Mouse (Mus musculus): Measurements from ENCODE around the gene Sorcs2. TPM values are rescaled to one million over a fixed set of nuclear protein-coding genes. Genes with fewer than 3 reads are reported as not detected.

Gene Sorcs2
- 1 to 10 TPM; 1.8 TPM for total RNA-seq (2021)
- long read RNA-seq, experiment 1, partial matches to known transcripts = 0 of 3 reads
- long read RNA-seq, experiment 1, other reads (novel, unspliced or antisense) = 3 of 3 reads
- long read RNA-seq, experiment 2, partial matches to known transcripts = 0 of 1 reads
- long read RNA-seq, experiment 2, other reads (novel, unspliced or antisense) = 1 of 1 reads

DNA sequence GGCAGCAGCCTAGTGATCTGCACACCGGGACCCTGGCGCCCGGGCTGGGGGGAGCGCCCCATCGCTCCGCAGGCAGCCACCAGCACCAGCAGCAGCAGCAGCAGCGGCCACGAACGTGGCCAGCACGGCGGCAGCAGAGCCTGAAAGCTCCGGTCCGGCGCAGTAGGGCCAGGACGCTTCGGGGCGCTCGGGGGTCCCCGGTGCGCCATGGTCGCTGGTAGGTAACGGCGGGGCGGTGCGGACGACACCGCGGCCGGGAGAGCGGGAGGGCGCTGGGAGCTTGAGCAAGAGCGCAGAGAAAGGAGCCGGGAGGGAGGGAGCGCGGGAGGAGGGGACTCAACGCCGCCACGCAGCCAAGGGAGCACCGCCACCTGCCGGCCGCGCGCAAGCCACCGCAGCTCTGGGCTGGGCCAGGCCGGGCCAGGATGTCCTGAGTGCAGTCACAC, at the start of gene Sorcs2:
Gene Sorcs2, minus strand, starts transcription at position 303 of the 446 bp plus-strand sequence.
- DNase-seq (ENCODE audit: low spot score) = peak; percentile 83

DNA sequence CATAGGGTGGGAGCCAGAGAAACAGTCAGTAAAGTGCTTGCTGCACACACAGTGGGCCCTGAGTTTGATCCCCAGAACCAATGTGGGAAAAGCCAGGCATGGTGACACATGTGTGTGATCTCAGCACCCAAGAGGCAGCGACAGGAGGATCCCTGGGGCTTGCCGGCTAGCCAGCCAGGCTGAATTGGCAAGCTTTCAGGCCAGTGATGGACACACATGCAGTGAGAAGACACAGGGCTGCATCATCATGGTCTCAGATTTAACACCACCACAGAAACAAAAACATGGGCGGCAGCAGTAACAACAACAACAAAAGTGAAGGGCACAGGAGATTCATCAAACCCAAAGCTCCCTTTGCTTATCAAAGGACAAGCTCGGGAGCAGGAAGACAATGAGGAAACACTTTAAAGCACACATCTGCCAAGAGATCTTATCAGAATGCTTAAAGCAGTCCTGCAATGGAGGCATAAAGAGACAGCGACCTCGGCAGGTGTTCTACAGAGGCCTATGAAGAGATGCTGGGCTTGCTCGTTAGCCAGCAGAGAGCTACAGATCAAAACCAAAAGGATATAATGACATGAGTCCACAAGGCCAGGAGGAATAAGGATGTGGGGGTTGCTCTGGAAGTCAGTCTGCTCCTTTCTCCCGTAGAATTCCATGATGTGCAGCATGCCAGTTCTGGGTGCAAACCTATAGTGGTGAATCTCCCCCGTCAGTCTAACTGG, 48.4 kb upstream of the Sorcs2 start:
- no peak for DNase-seq (ENCODE audit: low spot score)

DNA sequence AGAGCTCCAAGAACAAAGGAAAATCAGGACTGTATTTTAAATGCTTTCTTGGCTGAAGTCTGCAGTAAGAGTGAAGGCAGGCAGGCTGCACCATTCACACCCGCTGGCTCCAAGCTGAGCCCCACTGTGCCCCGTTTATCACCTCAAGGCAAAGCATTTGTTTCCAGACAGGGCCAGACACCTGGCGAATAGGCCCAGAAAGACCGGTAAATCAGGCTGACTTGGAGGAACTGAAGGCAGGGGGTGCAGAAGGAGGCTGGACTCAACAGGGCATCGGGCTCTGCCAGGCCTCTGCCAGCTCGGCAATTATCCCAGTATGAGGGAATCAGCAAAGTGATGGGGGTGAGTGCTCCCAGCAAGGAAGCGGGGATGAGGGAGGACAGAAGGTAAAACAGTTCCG, 47.1 kb upstream of the Sorcs2 start:
- no peak for DNase-seq (ENCODE audit: low spot score)

DNA sequence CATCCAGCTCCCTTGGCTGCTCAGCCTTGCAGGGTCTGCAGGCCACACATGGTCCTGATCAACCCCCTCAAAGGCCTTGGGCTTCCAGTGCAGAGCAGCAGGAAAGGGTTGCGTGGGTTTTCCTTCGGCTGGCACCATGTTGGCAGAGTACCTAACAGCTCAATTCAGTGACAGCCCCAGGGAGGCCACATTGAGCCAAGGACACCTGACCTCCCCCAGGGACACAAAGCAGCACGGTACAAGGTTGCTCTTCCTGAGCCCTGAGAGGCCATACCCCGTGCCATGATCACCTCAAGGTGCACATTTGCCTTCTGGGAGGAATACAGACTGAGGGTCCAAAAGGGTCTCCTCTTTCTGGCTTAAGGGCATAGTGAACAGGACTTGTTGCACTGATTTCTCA, 46.7 kb upstream of the Sorcs2 start:
- no peak for DNase-seq (ENCODE audit: low spot score)

DNA sequence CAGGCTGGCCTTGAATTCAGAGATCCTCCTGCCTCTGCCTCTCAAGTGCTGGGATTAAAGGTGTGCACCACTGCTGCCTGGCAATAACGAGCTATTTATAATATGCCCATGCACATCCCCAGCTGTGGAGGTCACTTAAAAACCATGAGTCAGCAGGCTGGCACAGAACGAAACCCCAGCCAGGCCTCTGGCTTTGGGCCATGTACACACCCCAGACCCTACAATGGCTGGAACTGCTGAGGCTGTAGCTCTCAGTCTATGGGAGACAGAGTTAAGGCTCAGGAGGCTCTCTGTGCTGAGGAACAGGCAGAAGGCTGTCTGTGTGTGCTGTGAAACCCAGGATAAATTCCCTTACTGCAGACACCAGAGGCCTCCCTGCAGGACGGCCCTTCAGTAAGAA, 42.8 kb upstream of the Sorcs2 start:
- no peak for DNase-seq (ENCODE audit: low spot score)

DNA sequence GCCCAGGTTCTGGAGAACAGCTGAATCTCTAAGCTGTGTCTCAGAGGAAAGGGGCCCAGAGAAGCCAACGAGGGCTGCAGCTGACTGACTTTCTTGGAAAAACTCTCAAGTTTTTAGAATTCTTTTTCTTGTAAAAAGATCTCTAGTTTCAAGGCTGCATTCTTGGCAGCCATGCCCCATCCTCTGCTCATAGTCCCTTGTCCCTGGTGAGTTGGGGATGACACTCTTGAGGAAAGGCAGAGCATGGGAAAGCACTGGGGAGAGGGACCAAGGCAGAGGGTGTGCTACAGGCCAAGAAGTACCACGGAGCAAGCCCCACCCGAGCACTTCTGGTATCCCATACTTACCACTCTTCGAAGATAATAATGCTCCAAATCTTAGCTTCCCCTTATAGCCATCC, 38.9 kb upstream of the Sorcs2 start:
- DNase-seq (ENCODE audit: low spot score) = peak; percentile 12

DNA sequence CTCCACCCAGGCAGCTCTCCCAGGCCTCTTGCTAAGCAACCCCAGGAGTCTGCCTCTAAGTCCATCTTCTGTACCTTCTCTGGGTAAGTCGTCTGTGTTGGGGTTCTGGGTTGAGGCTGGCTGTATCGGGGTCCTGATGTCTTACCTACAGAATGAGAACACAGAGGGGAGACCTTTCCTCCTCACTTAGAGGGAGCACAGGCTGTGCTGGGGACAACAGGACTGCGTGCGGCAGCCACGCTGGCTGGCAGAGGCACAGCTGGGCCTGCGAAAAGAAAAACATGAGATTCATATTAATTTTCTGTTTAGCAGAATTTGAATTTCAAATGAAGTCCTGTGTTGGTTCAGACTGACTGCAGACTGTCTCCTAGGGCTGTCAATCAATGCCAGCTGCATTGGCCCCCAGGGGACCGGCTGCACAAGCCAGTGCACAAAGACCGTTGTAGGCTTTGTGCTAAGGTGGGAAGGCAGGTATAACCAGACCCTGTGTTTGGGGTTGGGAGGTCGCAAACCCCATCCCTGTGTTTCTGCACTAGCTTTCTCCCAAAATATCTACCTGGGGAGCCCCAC, 36.5 kb upstream of the Sorcs2 start:
- DNase-seq (ENCODE audit: low spot score) = no peak

DNA sequence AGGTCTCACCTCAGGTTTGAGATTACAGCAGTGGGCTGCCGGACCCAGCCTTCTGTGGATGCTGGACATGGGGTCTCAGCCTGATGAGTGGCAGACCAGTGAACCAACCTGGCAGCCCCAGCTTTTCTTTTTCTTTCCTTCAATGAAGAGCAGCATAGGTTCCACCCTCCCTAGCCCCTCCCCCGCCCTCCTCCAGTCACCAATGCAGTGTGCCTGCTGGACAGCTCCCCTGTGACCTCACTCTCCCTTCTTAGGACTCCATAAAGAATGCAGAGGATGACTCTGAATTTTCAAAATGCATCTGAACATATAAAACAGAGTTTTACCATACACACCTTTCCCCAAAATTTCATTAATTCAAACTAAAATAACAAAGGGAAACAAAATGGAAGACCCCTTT, 33.8 kb upstream of the Sorcs2 start:
- DNase-seq (ENCODE audit: low spot score) = no peak

DNA sequence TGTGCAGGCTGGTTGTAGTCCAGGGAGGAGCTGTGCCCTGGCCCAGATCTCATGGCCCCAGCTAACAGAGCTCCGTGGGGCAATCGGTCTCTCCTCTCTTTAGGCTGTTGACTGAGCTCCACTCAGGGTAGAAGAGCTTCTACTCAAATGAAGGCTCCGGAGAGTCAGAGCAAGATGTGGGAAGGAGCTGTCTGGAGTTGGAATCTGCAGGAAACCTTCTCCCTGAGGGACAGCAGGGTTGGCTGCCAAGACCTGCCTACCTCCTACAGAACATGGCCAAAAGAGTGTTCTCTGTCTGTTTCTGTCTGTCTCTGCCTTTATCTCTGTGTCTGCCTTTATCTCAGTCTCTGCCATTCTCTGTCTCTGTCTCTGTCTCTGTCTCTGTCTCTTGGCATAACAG, 31.6 kb upstream of the Sorcs2 start:
- no peak for DNase-seq (ENCODE audit: low spot score)

DNA sequence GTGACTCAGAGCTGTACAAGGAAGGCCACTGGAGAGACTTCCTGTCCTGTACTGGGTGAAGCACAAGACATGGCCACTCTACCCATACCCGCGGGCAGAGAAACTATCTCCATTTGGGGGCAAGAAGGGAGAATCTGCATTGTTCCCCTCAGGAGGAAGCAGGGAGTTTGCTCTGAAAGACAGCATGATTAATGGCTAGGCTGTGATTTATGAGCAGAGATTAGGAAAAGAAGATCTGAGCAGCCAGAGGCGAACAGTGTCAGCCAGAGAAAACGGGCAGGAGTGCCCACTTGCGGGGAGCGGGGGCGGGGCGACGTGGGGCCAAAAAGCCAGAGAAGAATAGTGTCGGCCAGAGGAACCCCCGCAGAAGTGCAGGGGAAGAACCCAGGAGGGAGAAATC, 29.9 kb upstream of the Sorcs2 start:
- DNase-seq (ENCODE audit: low spot score) = no peak

DNA sequence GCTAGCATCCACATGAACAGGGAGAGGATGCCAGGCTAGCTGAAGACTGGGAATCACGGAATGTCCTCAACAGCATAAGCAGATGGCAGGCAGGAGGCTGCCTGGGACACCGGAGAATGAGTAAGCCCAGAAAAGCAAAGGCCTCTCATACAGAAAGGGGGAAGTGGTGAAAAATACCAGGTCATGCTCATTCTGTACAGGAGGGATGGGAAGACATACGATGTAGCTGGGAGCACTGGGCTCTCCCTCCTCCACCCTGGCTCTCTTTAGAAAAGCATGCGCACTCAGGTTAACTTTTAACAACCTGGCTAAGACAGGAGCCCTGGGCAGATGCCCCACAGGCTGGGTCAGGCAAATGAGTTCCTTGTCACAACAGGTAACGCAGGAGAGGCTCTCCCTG, 28.5 kb upstream of the Sorcs2 start:
- no peak for DNase-seq (ENCODE audit: low spot score)

DNA sequence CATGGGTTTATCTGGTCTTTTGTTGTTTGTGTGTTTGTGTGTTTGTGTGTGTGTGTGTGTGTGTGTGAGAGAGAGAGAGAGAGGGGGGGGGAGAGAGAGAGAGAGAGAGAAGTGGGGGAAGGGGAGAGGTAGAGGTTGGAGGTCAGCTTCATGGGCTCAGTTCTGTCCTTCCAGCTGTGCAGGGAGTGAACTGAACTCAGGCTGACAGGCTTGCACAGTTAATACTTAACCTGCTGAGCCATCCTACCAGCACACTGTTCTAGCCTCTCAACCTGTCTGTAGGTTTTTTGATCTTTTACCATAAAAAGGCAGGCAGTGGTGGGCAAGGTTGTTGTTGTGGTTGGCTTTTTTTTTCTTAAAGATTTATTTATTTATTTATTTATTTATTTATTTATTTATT, 26.7 kb upstream of the Sorcs2 start:
- no peak for DNase-seq (ENCODE audit: low spot score)

DNA sequence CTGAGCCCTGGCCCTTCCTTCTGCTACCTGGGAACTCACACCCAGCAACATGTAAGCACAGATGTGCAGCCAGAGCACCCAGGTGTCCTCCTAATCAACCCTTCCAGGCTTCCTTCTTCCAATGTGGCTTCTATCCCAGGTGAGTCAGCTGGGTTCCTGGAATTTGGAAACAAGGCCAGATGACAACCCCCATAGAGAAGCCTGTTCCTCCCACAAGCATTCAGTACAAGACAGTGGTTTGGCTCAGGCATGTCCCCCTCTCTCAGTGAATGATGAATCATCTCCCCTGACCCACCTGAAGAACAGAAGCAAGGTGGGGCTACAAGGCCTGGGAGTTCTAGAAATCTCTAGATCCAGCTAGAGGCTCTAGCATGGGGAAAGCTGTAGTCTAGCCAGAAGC, 24.8 kb upstream of the Sorcs2 start:
- no peak for DNase-seq (ENCODE audit: low spot score)

DNA sequence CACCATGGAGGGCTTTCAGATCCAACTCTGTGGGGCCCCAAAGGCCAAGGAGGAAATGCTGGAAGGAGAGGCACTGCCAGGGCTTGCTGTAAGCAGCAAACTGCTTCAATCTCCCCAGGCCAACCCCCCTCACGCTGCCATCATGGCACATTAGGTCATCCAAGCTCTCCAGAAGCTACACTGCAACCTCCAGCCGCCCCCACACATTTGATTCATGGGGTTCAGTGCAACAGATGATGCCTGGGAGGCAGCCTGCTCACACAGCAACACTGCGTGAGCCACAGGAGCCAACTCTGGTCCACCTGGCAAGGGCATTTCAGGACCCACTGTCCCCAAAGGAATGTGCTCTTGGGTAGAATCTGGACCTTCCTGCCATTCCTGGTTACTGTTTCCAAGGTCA, 21.9 kb upstream of the Sorcs2 start:
- no peak for DNase-seq (ENCODE audit: low spot score)

DNA sequence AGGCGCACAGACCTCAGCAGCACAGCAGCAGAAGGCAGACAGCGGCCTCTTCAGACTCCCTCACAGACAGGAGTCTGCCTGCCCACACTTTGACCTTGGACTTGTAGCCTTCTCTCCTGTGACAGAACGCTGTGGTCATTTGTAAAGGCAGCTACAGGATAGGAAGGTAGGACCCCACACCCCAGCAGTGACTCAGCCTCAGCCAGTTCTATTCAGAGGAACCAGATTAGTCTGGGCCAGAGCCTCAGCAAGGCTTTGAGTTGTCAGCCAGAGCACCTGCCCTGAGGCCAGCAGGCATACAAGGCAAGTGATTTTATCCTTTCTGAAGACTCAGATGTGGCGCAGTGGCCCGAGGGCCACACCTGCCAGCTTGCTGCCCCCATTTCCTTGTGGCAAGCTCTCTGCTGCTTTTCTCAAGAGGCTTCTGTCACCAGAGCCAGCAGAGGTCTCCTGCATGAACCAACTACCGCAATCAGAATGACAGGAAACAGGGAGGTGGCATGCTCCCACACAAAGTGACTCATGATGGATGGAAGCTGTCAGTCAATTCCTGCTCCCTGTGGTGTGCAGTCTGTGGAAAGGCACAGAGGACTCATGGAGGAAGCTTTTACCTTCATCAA, 16.9 kb upstream of the Sorcs2 start:
- no peak for DNase-seq (ENCODE audit: low spot score)

DNA sequence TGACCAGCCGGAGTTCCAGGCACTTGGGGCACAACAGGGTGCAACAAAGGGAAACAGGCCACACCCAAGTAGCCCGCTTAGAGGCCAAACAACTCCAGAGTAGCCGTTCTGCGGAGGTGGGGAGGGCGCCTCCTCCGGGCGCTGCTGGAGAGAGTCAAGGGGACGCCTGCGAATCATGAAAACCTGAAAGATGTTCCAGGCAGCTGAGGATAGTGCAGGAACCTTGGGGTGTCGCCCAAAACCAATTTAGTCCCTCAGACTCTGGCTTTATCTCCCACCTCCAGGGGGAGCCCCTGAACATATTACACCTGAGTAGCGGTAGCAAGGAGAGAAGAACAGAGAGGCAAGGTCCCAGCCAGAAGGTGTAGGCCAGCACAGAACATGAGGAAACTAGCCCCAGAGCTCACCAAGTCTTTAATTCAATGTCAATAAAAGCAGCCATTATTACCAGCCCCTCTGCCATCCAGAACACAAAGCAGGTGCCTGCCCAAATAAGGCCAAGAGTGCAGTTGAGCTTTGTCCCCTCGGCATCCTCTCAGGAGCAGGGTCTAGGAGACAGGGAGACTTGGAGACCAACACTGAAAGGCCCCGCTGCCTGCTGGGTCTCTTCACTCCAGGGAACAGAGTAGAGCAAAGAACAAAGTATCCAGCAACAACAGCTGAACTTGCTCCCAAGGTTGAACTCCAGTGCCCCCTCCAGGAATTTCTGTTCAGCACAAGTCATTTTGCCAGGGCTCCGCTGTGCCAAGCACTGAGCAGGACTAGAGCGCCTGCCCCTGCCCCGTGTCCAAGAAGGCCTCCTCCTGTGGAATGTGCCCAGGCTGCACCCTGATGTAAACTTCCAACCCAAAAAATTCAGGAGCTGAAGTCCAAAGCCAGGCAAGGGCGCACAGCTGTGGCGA, 775 bp upstream of the Sorcs2 start:
- peak; percentile 71 for DNase-seq (ENCODE audit: low spot score)

DNA sequence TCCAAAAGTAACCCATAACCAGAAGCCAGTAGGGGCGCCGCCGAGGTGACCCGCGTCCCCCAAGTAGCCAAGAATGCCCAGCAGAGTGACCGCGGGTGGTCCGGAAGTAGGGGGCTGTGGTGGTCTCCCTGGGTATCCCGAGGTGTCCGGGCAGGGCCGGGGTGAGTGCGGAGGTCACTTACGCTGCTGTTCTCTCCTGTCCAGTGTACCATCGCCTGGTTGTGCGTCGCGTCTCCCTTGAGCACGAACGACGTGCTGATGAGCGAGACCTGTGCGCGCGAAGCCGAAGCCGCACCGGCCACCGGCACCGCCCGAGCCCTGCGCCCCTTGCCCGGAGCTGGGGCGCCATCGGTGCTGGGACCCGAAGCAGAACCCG, 567 bp downstream of the Sorcs2 start:
- no peak for DNase-seq (ENCODE audit: low spot score)

DNA sequence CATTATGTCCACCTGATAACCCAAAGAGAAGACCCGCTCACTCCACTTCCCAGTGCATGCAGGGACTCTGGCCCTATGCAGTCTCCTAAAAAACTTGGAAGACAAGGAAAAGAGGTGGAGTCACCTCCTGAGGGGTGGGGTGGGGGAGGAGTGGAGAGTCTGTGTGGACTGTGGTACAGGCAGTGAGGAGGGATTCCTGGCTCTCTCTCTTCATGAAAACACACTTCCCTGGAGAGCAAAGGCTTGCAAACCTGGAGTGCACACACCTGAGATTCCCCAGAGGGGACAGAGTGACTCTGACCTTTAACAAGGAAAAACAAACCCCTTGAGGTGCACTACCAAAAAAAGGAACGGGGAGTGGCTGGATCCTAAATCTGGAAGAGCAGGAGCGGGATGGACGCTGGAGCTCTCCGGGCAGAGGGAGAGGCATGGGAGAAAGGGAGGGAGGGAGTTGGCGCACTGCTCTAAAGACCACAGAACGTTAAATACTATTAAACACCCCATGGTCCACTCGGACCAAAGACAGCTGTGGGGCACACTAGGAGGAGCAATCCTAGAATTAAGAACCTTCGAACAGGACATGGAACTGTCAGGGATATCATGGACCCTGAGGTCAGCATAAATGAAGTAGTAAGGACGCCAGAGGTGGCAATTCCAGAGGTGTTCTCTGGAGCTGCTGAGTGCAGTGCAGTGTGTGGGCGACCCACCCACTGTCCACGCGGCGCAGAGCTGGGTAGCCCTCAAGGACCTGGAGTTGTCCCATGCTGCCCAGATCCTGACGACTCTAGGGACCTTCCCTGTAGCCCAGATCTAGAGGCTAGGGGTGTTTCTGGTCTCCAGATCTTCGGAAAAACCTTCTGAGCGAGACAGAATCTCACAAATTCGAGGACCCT, 1.2 kb downstream of the Sorcs2 start:
- DNase-seq (ENCODE audit: low spot score) = no peak

DNA sequence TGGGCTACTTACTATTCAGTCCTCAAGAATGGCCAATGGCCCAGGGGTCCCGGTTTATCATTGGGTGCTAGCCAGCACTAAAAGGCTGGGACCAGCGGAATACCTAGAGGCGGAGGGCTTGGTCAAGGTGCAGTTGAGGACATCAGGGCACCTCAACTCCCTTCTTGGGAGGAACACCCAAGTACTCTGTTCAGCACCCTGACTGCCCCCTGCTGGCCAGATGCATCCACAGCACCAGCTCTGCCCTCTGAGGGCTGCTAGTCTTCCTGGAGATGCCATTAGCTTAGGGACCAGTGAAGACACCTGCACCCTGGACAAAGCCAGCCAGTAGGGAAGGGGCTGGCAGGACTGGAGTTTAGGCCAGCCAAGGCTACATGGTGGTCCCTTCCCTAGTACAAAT, 1.9 kb downstream of the Sorcs2 start:
- DNase-seq (ENCODE audit: low spot score) = peak; percentile 69

DNA sequence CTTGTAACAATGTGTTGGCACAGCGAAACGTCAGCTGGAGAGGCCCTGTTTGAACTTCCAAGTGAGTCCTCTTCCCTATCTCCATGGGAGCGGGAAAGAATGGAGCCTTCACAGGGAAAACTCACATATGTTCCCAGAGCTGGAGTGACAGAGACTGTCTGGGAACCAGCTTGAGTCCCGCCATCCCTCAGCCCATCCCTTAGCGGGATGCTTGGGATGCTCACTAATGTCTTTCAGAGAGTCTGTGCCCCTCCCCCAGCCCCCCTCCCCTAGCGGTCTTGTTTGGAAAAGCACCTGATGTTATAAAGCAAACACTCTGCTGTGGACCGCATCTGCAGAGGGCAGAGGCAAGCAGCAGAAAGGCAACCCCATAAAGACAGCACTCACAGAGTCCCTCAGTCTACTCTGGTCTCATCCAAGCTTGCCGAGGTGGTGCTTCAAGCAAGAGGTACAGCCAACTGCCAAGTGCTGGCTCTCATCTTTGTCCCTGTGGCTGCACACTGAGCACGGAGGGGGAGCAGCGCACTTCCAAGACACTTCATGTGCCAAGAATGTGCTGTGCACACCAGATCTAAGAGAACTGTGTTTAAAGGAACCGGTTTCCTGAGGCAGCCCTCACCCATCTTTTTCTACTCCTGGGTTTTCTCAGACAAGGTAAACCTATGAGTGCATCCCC, 3.0 kb downstream of the Sorcs2 start:
- DNase-seq (ENCODE audit: low spot score) = no peak
